Mouse (Mus musculus) olfactory bulb, adult 2 months (tissue): ENCODE measurements at regions not wholly inside any gene's neighbourhood (a gene's known extent, or its start where the extent isn't known, plus 50 kb on each side); places are given as distances from the start of the nearest gene placed in this dataset.

Source experiments
- H3K27ac ChIP-seq: fragments of 200-500 bp; 2 replicates; pipeline ENCODE4 v1.5.1; 2012; ENCODE audit warnings: low read depth, low read length; ENCODE audit not compliant: insufficient read depth
- H3K4me1 ChIP-seq: fragments of 200-500 bp; 2 replicates; pipeline ENCODE4 v1.6.1; 2012; ENCODE audit warnings: low read length; ENCODE audit not compliant: control insufficient read depth, insufficient read depth
- H3K4me3 ChIP-seq: fragments of 200-500 bp; 2 replicates; pipeline ENCODE4 v1.5.1; 2012; ENCODE audit warnings: mild to moderate bottlenecking, low read depth, low read length, moderate library complexity; ENCODE audit not compliant: insufficient read depth
- CTCF ChIP-seq: fragments of 200-500 bp; IDR thresholded peaks from 2 replicates; pipeline ENCODE4 v1.5.1; 2012; ENCODE audit warnings: low read depth, mild to moderate bottlenecking, low read length, moderate library complexity; ENCODE audit not compliant: insufficient read depth
- POLR2A ChIP-seq: fragments of 200-500 bp; IDR thresholded peaks from 2 replicates; pipeline ENCODE4 v1.6.1; 2012; ENCODE audit warnings: mild to moderate bottlenecking, low read depth, low read length, moderate library complexity; ENCODE audit not compliant: insufficient read depth
- WGBS: fragments of 180-500 bp; shearing (Covaris S2); methylation state at CpG from one replicate; pipeline ENCODE4 v1.1.7; 2018; 5-methylcytosine and 5-hydroxymethylcytosine counted together

GRCm38 (mm10) chr12:70707629-70708289 lies 117.6 kb upstream of the Frmd6 start:
- TF ChIP-seq CTCF (no peak), POLR2A (no peak)
- 0 out of 2 replicates have a peak overlapping the region, but pooled peaks have one; percentile 14 for H3K27ac ChIP-seq
- H3K4me3 ChIP-seq: no peak overlapping the region
- 75% methylated on average over 6 of the region's 6 CpGs for WGBS
- peaks cover 7% of the 10 kb centered on the region for H3K4me1 ChIP-seq

GRCm38 (mm10) chr12:70708290-70708668 lies 117.0 kb upstream of the Frmd6 start:
- H3K27ac ChIP-seq: no peak overlapping the region
- 94% methylated on average over 5 of the region's 5 CpGs for WGBS
- peaks cover 7% of the 10 kb centered on the region for H3K4me1 ChIP-seq
- no peak for TF ChIP-seq CTCF
- TF ChIP-seq POLR2A: no peak
- no peak overlapping the region for H3K4me3 ChIP-seq

- TF ChIP-seq CTCF (no peak), POLR2A (no peak)
- 99% methylated on average over 7 of the region's 7 CpGs for WGBS
Measured at GRCm38 (mm10) chr12:70710311-70710710, 115.0 kb upstream of the Frmd6 start.

GRCm38 (mm10) chr12:70711030-70711429 lies 114.3 kb upstream of the Frmd6 start:
- Histone ChIP-seq H3K4me1 (peaks cover 16% of the 10 kb centered on the region), H3K27ac (no peak overlapping the region), H3K4me3 (no peak overlapping the region)
- WGBS: 87% methylated on average over 5 of the region's 5 CpGs
- TF ChIP-seq POLR2A: no peak
- TF ChIP-seq CTCF: no peak

More at GRCm38 (mm10) chr12:70710311-70710710, 115.0 kb upstream of the Frmd6 start:
- Histone ChIP-seq H3K4me3 (no peak overlapping the region), H3K27ac (no peak overlapping the region), H3K4me1 (peaks cover 16% of the 10 kb centered on the region)

- Histone ChIP-seq H3K4me1 (peaks cover 12% of the 10 kb centered on the region), H3K27ac (0 out of 2 replicates have a peak overlapping the region, but pooled peaks have one; percentile 2), H3K4me3 (no peak overlapping the region)
- 46% methylated on average over 5 of the region's 5 CpGs for WGBS
- no peak for TF ChIP-seq CTCF
- TF ChIP-seq POLR2A: no peak
Measured at GRCm38 (mm10) chr12:70712322-70713024, 112.8 kb upstream of the Frmd6 start.

GRCm38 (mm10) chr12:70713499-70714280 lies 111.6 kb upstream of the Frmd6 start:
- 39% methylated on average over 18 of the region's 18 CpGs for WGBS
- no peak for TF ChIP-seq CTCF
- no peak for TF ChIP-seq POLR2A
- Histone ChIP-seq H3K4me1 (peaks cover 9% of the 10 kb centered on the region), H3K27ac (peak overlapping the region; percentile 80), H3K4me3 (no peak overlapping the region)

GRCm38 (mm10) chr12:70714281-70714679 lies 111.0 kb upstream of the Frmd6 start:
- H3K27ac ChIP-seq: peak overlapping the region; percentile 80

GRCm38 (mm10) chr12:70715836-70716235 lies 109.5 kb upstream of the Frmd6 start:
- no peak overlapping the region for H3K4me3 ChIP-seq
- no peak overlapping the region for H3K27ac ChIP-seq
- TF ChIP-seq POLR2A: no peak
- no peak for TF ChIP-seq CTCF
- WGBS: 95% methylated on average over 2 of the region's 2 CpGs
- H3K4me1 ChIP-seq: peaks cover 12% of the 10 kb centered on the region

More at GRCm38 (mm10) chr12:70714281-70714679, 111.0 kb upstream of the Frmd6 start:
- Histone ChIP-seq H3K4me1 (peaks cover 9% of the 10 kb centered on the region), H3K4me3 (no peak overlapping the region)
- no peak for TF ChIP-seq CTCF
- no peak for TF ChIP-seq POLR2A
- 23% methylated on average over 11 of the region's 11 CpGs for WGBS

GRCm38 (mm10) chr12:70718602-70719001 lies 106.7 kb upstream of the Frmd6 start:
- TF ChIP-seq CTCF (no peak), POLR2A (no peak)
- Histone ChIP-seq H3K4me3 (no peak overlapping the region), H3K27ac (no peak overlapping the region), H3K4me1 (peaks cover 11% of the 10 kb centered on the region)
- WGBS: 43% methylated on average over 1 of the region's 1 CpGs
